Mouse (Mus musculus): ENCODE data around the gene Mnt.
A peak's percentile ranks its signal among the peaks of the same experiment; 100 is the strongest.

Gene Mnt

DNA sequence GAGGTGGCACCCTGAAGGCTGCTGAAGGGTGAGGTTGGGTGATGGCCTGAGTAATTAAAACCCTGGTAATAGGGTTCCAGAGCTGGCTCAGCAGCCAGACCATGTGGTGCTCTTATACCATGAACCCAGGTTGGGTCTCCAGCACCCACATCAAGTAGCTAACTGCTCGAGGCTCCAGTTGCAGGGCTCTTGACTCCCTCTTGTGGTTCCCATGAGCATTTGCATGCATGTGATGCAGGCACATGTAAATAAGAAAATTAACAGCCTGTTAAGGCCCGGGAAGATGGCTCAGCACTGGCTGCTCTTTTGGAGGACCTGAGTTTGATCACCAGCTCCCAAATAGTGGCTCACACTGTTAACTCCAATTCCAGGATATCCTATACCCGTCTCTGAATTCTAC is 15.1 kb downstream of the Mnt start:
- no peak for DNase-seq (ENCODE audit: low spot score)

DNA sequence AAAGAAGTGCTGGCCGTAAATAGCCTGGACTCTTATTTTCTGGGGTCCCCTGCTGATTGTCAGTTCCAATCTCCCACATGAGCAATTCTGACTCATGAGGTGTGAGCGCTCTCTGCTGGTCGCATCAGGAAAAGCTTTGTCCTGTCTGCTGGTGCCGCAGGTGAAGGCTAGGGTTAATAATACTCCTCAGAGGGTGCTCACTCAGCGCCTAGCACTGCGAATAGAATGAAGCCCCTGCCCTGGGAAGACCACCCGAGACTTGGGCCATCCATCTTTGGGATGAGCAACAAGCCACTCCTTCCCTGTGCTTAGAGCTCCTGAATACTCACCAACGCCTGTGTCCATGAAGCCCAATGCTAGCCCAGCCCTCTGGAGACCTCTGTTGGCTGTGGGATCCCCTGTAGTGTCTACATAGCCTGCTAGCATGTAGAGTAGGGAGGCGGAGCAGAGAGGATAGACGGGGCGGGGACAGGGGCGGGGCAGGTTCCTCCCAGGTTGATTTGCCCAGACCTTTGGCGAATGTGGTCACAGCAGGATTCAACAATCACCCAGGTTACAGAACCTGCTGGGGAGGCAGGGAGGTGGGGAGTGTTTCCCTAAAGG is 17.3 kb downstream of the Mnt start:
- no peak for DNase-seq (ENCODE audit: low spot score)

DNA sequence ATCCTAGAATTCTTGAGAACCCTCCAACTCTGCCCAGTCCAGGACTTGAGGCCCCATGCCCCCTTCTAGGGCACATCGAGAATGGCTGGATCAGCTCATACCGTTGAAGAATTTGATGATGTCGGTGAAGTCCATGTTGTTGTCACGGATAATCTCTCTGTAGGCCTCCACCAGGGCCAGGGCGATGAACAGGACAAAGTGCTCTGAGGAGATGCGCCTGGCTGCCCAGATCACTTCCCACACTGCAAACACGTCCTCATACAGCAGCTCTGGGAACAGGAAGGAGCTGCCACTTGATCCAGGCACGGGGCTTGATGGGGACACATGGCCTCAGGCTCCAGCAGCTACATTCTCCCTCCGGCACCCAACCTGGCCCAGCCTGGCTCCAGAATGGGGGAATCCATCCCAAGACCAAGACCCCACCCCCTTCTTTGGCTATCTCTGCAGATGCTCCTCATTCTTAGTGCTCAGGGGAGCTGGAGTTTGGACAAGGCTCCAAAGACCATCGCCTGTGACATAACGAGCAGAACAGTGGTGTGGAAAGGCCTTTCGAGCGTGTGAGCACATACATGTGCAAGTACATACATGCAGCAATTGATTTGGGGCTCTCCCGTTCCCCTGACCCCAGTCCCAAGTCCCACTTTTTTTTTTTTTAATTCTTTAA is 20.4 kb downstream of the Mnt start:
- no peak for DNase-seq (ENCODE audit: low spot score)

DNA sequence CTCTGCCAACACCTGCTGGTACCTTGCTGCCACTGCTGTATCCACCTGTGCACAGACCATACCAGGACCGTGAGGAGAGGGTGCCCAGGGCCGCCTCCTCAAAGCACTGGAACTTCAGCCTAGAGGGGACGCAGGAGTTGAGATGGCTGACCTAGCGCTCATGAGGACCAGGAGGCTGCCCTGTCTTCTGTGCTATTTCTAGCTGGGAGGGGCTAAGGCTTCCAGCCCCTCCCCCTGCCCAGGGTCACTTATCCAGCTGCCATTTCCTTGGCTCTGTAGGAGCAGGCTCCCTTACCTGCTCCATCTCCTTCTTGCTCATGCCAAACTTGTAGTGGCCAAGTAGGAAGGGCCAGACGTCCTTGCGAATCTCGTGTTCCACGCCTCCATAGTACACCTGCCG is 27.0 kb downstream of the Mnt start:
- no peak for DNase-seq (ENCODE audit: low spot score)

GRCm38 (mm10) chr11:74862129-74862528 is 31.4 kb downstream of the Mnt start:
- no peak for DNase-seq (ENCODE audit: low spot score)

- no peak for DNase-seq (ENCODE audit: low spot score)
Observed at GRCm38 (mm10) chr11:74863471-74863870, 32.8 kb downstream of the Mnt start.

DNA sequence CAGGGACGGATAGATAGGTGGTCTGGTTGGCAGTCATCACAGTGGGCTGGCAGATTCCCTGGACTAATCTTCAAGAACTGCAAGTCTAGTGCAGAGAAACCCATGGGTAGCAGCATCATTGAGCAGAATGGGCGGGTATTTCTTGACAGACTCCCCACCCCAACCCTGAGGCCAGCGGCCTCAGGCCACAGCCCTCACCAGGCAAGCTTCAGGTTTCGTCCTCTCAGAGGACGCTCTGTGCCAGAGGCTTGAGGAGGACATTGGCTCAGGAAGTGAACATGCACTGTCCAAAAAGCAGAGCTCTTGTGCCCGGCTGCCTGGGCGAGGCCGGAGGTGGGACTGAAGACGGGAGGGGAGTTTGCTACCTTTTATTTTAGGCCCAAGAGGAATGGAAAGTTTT is 33.7 kb downstream of the Mnt start:
- DNase-seq (ENCODE audit: low spot score): no peak

DNA sequence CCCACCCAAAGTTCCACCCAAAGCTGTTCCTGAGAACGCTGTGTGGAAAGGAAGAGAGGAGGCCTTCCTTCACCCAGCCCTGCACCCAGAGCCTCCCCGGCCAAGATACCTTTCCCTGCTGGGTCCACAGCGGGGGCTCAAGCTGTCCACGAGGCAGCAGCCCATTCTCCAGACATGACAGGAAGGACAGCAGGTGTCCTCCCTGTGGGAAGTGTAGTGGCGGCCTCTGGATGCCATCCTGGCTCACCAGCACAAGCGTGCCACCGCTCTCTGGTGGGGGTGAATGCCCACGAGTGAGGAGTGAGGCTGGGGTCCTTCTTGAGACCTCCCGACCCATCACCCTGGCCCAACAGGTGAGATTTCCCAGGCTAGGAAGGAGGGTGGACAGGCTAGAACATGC is 34.5 kb downstream of the Mnt start:
- no peak for DNase-seq (ENCODE audit: low spot score)

DNA sequence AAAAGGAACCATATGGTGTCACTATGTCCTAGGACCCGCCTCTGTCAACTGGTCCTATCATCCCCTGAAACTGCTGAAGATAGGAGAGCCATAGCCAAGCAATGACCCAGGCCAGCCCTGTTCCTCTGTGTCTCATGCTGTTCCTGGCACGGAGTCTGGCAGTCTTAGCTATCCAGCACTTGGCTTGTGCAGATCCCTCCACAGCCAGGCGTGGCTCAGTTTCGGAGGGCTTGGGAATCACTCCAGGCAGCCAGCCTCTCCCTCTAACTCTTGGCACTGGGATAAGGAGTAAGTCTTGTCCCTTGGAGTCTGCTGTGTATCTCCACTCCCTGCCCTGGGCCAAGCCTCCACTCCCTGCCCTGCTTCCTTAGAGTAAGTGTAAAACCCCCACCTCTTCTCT is 35.9 kb downstream of the Mnt start:
- peak; percentile 64 for DNase-seq (ENCODE audit: low spot score)

DNA sequence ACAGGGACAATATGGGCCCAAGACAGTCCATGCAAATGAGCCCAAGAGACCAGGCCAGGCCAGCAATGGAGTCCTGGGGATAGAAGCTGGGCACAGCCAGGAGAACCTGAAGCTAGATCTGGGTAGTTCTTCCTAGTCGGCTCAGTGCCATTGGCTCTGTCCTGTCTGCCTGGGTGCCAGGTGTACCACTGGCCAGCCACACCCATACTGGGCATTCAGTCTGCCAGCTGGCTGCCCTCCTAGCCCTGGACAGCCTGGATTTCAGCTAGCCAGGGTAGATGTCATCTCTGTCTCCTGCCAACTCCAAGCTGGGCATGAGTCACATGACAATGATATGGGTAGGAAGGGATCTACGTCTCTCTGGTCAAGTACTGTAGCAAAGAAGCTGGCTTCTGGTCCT is 36.5 kb downstream of the Mnt start:
- DNase-seq (ENCODE audit: low spot score): peak; percentile 36

DNA sequence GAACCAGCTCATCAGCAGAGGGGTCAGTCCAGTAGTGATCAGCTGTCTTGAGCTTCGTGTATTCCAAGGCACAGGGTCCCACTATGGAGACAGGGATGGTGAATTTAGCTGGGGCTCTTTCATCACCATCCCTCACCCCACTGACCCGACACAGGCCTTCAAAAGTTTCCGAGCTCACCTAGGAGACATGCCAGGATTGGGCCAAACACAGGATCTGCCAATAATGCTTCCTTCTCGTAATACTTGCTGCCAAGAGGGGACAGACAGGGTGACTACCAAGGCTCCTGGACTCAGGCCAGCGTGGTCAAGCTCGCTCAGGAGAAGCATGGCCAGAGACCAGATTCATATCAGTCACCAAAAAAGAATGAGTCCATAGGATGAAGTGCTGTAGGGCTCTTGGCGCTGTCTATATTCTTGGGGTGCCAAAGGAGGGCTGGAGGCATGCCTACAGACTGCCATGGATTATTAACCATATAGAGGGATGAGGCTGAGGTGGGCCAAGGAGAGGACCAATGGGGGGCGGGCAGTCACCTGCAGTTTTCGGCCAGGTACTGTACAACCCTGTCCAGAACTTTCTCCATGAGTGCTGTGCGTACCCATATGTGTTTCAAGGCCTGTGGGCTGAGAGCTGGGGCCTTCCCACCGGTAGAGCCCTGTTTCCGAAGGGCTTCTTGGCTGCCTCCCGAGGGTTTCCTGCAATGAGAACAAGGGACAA is 37.5 kb downstream of the Mnt start:
- no peak for DNase-seq (ENCODE audit: low spot score)

DNA sequence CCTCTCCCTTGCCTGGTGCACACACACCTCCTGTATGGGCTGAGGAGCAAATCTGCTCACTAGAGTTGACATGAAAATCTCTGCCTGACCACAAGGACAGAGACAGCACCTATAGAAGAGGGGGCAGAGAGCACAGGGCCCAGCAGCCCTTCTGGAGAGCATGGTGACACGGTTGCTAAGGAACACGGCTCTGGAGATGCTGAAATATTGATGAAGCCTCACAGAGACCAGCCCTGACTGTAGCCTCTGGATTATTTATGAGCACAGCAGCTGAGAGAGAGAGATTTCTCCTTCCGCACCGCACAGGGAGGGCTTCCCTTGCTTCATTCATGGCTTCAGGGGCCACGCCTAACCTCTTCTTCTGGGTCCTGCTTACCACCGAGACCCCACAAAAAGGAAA is 38.9 kb downstream of the Mnt start:
- DNase-seq (ENCODE audit: low spot score): no peak

DNA sequence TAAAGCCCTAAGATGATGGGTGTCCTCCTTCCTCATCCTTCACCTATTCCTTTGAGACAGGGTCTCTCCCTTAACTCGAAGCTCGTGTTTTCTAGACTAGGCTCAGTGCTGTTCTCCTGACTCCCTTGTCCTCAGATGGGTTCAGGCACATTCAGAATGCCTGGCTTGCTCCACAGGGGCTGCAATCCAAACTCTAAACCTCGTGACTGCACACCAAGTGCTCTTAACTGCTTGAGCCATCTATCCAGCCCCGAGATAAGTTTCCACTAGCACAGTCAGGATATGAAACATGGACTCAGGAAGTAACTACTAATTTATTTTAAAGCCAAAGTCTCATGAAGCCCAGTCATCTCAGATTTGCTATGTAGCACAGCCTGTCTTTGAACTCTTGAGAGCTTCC is 39.8 kb downstream of the Mnt start:
- no peak for DNase-seq (ENCODE audit: low spot score)

- DNase-seq (ENCODE audit: low spot score): no peak
Observed at GRCm38 (mm10) chr11:74870991-74871622, 40.4 kb downstream of the Mnt start.

GRCm38 (mm10) chr11:74874630-74875029 is 43.9 kb downstream of the Mnt start:
- DNase-seq (ENCODE audit: low spot score): no peak

DNA sequence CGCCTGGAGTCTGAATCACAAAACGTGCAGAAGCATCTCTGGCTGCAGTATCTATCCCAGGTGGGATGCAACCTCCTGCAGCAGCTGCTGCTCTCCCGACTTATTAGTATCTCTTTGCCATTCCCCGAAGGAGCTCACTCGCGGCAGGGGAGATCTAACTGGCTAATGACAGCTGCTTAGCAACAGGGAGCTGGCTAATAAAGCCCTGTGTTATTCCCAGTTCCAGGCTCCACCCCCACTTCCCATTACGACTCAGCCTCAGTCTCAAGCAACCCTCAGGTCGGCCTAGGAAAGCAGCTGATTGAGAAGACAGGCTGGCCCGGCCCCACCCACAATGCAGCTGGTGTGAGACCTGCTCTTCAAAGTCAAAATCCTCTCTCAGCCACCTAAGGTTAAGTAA is 46.1 kb downstream of the Mnt start:
- DNase-seq (ENCODE audit: low spot score): no peak

DNA sequence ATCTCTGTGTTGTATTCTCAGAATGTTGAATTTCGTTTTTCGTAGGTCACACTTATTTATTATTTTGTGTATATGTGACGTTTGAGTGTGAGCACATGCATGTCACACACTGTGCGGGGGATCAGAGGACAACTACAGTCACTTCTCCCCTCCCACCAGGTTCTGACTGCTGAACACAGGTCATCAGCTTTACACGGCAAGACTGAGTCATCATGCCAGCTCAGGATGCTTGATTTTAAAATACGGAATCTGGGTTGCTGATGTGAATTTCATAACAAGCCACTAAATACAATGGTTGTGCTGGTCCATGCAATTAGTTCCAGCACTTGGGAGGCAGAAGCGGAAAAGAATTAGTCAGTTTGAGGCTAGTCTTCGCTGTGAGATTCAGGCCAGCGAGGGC is 50.3 kb downstream of the Mnt start:
- DNase-seq (ENCODE audit: low spot score): no peak

DNA sequence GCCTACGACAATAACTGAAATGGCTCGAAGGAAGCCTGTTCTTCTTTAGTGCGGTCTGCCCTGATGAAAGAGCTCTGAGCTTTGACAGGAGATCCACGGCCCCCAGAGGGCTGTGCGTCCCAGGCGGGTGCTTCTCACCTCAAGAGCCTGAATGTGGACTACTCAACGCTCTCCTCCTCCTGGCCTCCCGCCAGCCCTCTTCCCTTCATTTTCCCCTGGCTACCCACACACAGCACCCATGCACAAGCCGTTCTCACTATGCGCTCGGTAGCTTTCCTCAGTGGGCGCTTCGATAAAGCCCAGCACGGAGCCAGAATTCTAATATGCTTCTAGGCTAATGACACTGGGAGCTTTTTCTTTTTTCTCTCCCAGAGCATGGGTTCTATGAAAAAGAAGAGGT is 51.3 kb downstream of the Mnt start:
- no peak for DNase-seq (ENCODE audit: low spot score)

- no peak for DNase-seq (ENCODE audit: low spot score)
Observed at GRCm38 (mm10) chr11:74883098-74883497, 52.4 kb downstream of the Mnt start.

GRCm38 (mm10) chr11:74894619-74895018 is 63.9 kb downstream of the Mnt start:
- no peak for DNase-seq (ENCODE audit: low spot score)

Data from ovary, adult 18-20 months (tissue).